Mouse (Mus musculus): ENCODE data around the gene Eif4e2. TPM values are rescaled to one million over a fixed set of nuclear protein-coding genes. Genes with fewer than 3 reads are reported as not detected.

The Eif4e2 gene
- total RNA-seq, 4 experiments from 2014 or later, result 51.7 to 54.8 (median 53.8) TPM

Other genes with a start within 250 kb of the Eif4e2 start
- gene Alppl2, start 124.0 kb upstream of the Eif4e2 start, total RNA-seq (2022), result not detected
- gene Alpi, start 112.3 kb upstream of the Eif4e2 start, total RNA-seq (2022), result not detected
- not detected for gene Akp3, start 88.9 kb upstream of the Eif4e2 start, total RNA-seq (2022)
- not detected for gene Ecel1, start 57.4 kb upstream of the Eif4e2 start, total RNA-seq (2022)
- not detected for gene Prss56, start 30.6 kb upstream of the Eif4e2 start, total RNA-seq (2022)
- 1 to 10 TPM; 1.9 to 2.9 (median 2.4) TPM for gene Chrnd, start 23.3 kb upstream of the Eif4e2 start, total RNA-seq (2022)
- gene Chrng, start 9.3 kb upstream of the Eif4e2 start, total RNA-seq (2022), result under 1 TPM in 1 of 4 experiments, not detected in 3; 0.13 TPM
- gene Efhd1, start 50.4 kb downstream of the Eif4e2 start, total RNA-seq (2022), result 1 to 10 TPM; 1.7 to 3.4 (median 2.9) TPM
- gene Gigyf2, start 113.1 kb downstream of the Eif4e2 start, total RNA-seq (2022), result 10 to 100 TPM; 33.1 to 40.4 (median 39.0) TPM
- under 1 TPM in 1 of 4 experiments, not detected in 3; 0.54 TPM for gene Kcnj13, start 180.8 kb downstream of the Eif4e2 start, total RNA-seq (2022)

Data from gastrocnemius, adult 8-10 months (tissue).